Mouse (Mus musculus) heart, adult 2 months (tissue): ENCODE data around the gene Gpr6.

ENCODE experiments used
- CTCF ChIP-seq: fragments of 200-600 bp; IDR thresholded peaks from 2 replicates; pipeline ENCODE4 v1.8.1; 2022; ENCODE audit warnings: antibody characterized with exemption, mild to moderate bottlenecking, moderate library complexity
- EP300 ChIP-seq: fragments of 200-500 bp; IDR thresholded peaks from 2 replicates; pipeline ENCODE4 v1.6.1; 2011; ENCODE audit warnings: low read depth, low read length, control low read depth; ENCODE audit not compliant: insufficient read depth
- POLR2A ChIP-seq: fragments of 200-500 bp; IDR thresholded peaks from 2 replicates; pipeline ENCODE4 v1.6.1; 2011; ENCODE audit warnings: mild to moderate bottlenecking, low read depth, low read length, control low read depth; ENCODE audit not compliant: insufficient read depth

DNA sequence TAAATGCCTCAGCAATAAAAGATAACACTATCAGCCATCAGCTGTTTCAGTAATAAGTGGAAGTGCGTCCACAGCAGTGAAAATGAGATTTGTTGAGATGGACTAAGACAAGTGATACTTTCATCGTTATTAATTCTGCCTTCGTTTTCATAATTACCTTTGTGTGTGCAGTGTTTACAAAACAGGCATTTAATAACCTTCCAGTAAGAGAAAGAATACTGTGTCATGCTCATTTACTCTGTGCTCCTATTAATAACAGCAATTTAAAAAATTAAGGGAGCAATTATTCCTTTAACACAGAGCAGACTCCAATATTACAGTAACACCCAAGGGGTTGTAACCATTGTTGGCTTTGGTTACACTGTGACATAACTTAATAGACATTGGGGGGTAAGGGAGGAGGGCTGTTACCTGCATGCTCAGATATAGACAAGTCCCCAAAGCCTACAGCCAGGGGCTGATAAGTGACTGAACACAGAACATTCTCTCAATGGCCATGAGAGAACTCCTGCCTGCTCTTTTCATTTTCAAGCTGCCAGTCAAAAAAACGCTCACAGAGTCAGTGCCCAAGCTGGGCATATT lies 11.7 kb downstream of the Gpr6 start:
- no peak for TF ChIP-seq CTCF
- TF ChIP-seq EP300: no peak
- no peak for TF ChIP-seq POLR2A
